Mouse (Mus musculus): ENCODE results near the gene Dnajb12.
"Not testable (repeated sequence)": the region's sequence is repeated elsewhere in the genome, so short reads cannot be mapped to it uniquely, and the experiment has no call there.

DNA sequence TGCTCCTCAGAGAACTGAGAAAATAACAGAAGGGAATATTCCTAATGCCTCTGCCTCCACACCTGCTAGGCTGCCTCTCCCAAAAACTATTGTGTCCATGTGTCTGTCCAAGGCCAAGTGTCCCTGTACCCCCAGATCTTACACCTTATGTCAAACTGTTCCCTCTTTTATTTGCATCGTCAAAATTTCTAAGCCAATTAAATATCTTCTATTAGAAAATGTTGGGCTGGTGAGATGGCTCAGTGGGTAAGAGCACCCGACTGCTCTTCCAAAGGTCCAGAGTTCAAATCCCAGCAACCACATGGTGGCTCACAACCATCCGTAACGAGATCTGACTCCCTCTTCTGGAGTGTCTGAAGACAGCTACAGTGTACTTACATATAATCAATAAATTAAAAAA is 2.7 kb upstream of the Dnajb12 start:
- TF ChIP-seq POLR2A (IDR thresholded peaks at IDR 0.05; ENCODE audit: control insufficient read depth, low read depth, low read length); CTCF (IDR thresholded peaks at IDR 0.05; ENCODE audit: control insufficient read depth, insufficient read depth, insufficient replicate concordance, low read depth, low read length): not testable (repeated sequence)
